Mouse (Mus musculus): ENCODE data around the gene Pkd1l1.

Pkd1l1 gene

GRCm38 (mm10) chr11:8817376-8817775, 155.7 kb downstream of the Pkd1l1 start:
- DNase-seq, result no peak

GRCm38 (mm10) chr11:8814097-8814790, 158.8 kb downstream of the Pkd1l1 start:
- peak; percentile 56 for DNase-seq

- DNase-seq, result no peak
Measured at GRCm38 (mm10) chr11:8811506-8812100, 161.5 kb downstream of the Pkd1l1 start.

DNA sequence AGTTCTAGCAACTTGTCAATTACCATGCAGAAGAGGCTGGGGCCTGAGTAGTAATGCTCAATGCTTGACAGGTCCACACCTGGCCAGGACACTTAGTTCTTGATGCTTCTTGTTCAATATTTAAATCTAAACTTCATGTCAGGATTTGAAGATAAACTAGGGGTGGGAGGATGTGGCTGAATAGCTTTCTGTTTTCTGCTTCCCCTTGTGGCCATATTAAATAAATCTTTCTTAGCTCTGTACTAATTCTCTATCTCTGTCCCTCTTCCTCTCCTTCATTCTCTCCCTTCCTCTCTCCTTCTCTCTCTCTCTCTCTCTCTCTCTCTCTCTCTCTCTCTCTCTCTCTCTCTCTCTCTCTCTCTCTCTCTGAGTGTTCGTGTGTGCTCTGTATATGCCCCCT, 163.4 kb downstream of the Pkd1l1 start:
- no peak for DNase-seq

GRCm38 (mm10) chr11:8807009-8807408, 166.1 kb downstream of the Pkd1l1 start:
- DNase-seq, result no peak

DNA sequence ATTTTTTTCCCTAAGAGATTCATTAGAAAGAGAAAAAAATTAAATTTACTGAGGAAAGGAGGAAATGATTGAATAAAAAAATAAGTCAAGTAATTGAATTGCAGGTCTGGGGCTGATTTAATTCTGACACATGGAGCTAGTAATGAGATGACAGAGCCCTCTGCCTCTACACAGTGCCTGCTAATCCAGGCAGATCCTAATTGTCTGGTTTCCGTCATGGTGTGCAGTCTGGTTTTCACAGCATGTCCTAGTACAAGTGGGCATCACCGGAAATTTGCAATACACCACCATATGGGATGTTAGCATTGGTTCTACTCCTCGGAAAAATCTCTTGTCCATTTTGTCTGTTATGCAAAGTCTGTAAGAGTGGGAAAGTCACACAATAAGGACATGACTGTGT, 168.9 kb downstream of the Pkd1l1 start:
- no peak for DNase-seq

- peak; percentile 9 for DNase-seq
Measured at GRCm38 (mm10) chr11:8797486-8797885, 175.6 kb downstream of the Pkd1l1 start.

DNA sequence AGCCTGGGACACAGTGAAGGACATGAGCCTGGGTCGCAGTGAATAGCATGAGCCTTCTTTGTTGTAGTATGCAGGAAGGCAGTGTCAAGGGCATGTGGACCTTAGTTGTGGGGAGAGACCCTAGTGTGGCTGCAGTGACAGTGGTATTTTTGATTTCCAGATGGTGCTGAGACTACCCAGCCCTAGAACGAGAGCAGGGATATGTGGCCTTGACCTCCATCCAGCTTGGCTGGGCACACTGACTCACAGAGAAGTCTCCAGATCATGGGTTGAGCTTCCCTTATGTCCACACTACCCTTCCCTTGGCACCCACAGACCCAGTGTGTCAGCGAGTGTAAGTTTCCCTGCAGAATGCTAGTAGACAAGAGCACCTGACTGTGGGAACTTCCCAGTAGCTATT, 178.0 kb downstream of the Pkd1l1 start:
- no peak for DNase-seq

- no peak for DNase-seq
Measured at GRCm38 (mm10) chr11:8792146-8792545, 180.9 kb downstream of the Pkd1l1 start.

DNA sequence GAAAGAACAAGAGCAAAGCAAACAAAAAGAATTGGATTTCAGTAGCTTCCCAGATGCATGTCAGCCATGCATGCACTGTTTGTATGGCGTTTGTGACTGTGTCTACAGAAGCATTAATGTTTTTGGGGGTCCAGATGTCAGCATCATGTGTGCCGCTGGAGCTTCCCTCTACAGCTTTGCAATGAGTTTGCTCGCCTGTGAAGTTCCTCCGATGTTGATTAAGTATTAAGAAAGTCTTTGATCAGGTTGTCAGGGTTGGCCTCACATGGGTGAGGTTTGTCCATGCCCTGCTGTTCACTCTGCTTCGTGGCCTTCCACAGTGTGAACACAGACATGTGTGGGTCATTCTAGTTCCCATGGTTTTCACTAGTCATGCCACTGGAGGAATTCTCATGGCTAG, 183.9 kb downstream of the Pkd1l1 start:
- no peak for DNase-seq

DNA sequence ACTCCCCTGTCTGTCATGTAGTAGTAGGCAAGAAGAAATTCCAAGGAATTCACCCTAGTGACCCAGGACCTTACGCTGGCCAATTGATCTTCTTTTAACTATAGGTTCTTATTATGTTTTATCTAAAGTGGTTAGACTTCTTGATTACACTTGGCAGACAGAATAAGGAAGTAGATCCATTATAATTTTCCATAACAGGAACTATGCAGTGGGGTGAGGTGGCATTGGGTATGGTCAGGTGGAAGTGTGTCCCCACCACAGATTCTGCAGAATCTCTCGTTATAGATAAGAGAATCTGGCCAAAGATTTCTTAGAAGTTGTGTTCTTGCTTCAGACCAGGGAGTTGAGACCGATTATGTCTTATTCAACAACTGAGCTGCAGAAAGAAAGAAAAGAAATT, 185.5 kb downstream of the Pkd1l1 start:
- DNase-seq, result no peak

DNA sequence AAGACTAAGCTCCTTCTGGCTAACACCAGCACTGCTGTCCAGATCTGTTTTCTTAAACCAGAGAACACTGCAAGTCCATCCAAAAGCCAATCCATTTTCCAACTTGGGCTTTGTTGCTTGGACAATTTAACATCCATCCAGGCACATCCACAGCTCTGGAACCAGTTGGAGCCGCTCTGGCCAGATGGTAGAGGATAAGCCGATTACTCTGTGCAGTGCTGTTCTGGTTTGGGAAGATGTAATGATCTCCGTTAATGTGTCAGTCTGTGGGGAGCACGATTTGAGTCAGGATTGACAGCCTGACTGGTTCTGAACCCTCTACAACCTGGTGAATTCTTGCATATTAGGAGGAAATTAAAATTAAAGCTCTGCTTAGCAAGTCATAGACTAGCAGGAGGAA, 188.7 kb downstream of the Pkd1l1 start:
- no peak for DNase-seq

DNA sequence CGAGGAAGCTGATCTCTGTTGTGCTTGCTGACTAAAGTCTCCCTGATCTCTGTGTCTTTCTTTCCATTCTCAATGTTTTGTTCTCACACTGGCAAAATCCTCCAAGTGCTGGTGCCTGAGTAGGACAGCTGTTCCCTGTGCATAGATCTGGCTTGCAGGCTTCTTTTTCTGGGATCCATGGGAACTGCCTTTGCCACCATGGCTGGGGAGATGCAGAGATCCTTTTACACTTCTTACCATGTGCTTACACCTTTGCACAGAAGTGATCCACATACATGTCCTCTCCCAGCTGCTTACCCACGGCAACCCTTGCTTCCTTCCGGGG, 191.0 kb downstream of the Pkd1l1 start:
- no peak for DNase-seq

DNA sequence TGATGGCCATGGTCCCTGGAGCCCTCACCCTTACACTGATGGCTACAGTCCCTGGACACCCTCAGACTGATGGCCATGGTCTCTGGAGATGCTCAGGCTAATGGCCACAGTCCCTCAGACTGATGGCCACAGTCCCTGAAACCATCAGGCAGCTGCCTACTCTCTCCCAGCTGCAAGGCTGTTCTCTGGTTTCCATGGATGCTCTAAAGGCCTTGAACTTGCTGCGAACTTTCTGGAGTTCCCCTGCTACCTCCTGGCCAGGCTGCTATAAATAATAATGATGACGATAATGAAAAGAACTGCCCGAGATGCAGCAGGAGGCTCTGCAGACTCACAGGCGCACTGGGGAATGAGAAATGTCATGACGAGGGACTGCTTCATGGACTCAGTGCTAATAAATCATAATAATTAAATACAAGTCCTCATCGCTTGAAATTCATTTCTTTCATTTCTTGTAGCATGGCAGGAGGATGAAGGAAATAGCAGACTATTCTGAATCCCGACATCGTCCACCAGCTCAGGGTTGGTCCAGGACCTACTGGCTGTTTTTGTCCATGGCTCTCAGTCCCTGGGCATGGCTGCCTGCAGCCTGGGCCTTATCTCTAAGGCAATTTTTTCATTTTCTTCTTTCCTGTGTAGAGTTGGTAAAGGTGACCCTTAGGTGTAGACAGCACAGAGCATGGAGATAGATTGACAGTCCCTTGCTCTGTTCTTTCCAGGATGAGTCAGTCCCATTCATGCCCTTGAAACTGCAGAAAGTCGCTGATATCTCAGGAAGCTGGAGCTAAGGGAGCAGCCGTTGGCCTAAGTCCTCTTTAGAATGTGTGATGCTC, 191.5 kb downstream of the Pkd1l1 start:
- DNase-seq, result peak; percentile 53

GRCm38 (mm10) chr11:8779427-8779826, 193.6 kb downstream of the Pkd1l1 start:
- DNase-seq, result no peak
